Mouse (Mus musculus) Patski (cell line): ENCODE data around the gene Pde7b. TPM values are rescaled to one million over a fixed set of nuclear protein-coding genes. Genes with fewer than 3 reads are reported as not detected.

Experiments used
- ATAC-seq: fragments of 100-300 bp; one replicate; pipeline ENCODE4 v1.8.0; 2021
- CTCF ChIA-PET: fragments of 350-600 bp; sonication (Branson Sonifier 250); formaldehyde crosslinking; loops from one replicate; lab custom pipeline; 2022; ENCODE audit warnings: inconsistent platforms; lab: Charles Lee
- POLR2A ChIA-PET: fragments of 350-600 bp; sonication (Branson Sonifier 250); formaldehyde crosslinking; loops from one replicate; lab custom pipeline; 2022; ENCODE audit warnings: antibody characterized with exemption, inconsistent platforms; lab: Charles Lee
- DNase-seq: peaks from one replicate; pipeline ENCODE4 v3.0.0-alpha.2; 2011; ENCODE audit warnings: low read depth, low spot score
- H3K27me3 ChIP-seq: fragments of 371-371 bp; one replicate; pipeline ENCODE4 v1.5.1; 2021
- CTCF ChIP-seq: fragments of 100-300 bp; IDR thresholded peaks from one replicate; pipeline ENCODE4 v1.5.1; 2021
- in situ Hi-C: fragments of 300-500 bp; cut with MboI; formaldehyde crosslinking; loops from 3 replicates; pipeline ENCODE4 v1.11.1; 2018; ENCODE audit warnings: low pct_unique_long_range_greater_than_20kb, mixed read lengths
- polyA plus RNA-seq: library from polyadenylated mRNA; unstranded; gene quantifications from one replicate; pipeline ENCODE4 v1.2.3, GENCODE M21; 2021

Gene Pde7b
- polyA plus RNA-seq, 1 experiment from 2014 or later: 0.15 TPM

DNA sequence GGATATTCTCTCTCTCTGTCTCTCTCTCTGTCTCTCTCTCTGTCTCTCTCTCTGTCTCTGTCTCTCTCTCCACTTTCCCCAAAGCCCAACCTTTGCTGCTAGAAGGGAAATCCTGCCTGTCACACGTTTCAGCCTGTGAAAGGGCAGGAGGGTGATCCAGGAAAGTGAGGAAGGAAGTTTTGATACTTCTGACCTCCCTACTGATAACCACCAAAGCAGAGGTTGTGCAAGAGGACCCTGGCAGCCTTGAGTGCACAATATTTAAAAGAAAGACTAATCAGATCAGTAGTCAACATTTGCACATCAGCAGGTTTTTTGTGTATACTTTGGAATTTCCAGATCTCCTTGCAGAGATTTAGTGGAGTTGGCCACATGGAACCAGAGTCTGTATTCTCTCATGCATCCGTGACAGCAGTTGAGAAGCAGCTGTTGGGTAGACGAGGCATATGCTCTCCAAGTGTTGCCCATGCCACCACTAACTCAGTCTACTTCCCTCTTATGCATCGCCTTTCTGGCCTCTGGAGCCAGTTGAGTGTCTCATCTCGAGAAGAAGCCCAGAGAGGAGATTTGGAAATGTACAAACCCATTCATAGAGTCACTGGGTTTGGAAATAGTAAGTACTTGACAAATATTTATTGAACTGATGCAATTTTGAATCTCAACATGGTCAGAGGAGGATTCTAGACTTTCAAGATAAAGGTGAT lies 129.6 kb downstream of the Pde7b start:
- DNase-seq: no peak
- POLR2A ChIA-PET: no interaction called here
- CTCF ChIA-PET: no interaction called here
- in situ Hi-C loops: no loop called here
- H3K27me3 ChIP-seq: peaks cover 12% of the 10 kb centered on the region
- ATAC-seq: no peak
- no peak for TF ChIP-seq CTCF

DNA sequence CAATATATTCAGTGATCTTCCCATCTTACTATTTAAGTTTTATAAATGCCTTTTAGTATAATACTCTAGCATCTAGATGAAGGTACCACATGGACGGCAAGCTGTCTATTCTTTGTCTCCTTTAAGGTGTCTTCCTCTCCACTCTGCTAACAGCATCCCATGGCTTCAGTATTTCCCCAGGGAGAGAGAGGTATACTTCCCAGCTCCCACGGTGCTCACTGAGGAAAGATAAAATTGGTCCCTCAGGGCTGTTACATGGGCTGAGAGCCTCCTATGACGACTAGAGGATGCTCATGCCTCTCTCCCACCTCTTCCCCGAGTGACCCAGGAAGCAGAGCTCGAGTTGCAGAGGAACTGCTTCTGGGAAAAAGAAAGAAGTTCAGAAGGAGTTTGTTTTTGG lies 130.9 kb downstream of the Pde7b start:
- POLR2A ChIA-PET: no interaction called here
- ATAC-seq (no peak), DNase-seq (no peak)
- in situ Hi-C loops: no loop called here
- CTCF ChIA-PET: no interaction called here
- H3K27me3 ChIP-seq: peaks cover 21% of the 10 kb centered on the region
- TF ChIP-seq CTCF: no peak

DNA sequence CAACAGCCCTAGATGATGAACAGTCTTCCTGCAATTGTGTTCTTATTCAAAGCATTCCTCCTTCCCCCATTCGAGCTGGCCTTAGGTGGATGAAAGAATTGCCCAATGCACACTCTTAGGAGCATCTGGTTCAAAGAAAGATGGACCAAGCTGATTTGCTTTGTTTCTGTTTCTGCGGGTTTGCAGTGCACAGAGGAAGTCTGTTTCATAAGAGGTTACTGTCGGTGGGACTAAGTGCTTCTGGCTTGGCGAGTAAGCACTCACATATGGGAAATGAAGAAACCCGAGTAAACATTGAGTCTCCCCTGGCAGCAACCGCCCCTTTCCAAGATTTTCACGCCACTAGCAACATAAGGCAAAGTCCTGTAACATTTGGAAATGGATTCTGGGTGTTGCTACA lies 134.8 kb downstream of the Pde7b start:
- no peak for TF ChIP-seq CTCF
- ATAC-seq (no peak), DNase-seq (no peak)
- CTCF ChIA-PET: interaction anchor here (1.7 kb wide), 1 partner anchor 10 kb away, joined by 5 read pairs; no protein-coding TSS in a partner anchor
- H3K27me3 ChIP-seq: peaks cover 23% of the 10 kb centered on the region
- POLR2A ChIA-PET: no interaction called here
- in situ Hi-C loops: no loop called here

DNA sequence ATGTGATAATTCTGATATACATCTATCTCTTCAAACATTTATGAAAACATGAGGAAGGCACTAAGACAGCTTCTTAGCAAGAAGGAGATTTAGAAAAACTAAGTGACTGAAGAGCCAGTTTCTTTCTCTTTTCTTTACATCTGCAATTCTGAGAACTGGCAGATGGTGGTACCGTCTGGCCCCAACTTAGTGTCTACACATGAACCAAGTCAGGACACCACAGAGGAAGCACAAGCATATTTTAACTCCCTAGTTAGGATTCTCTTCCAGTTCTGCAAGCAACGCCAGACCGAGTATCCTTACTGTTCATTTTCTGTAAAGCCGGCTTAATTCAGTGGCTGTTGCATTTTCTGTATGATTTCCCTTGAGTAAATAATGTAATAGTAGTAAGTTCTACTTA lies 138.9 kb downstream of the Pde7b start:
- no peak for DNase-seq
- no peak for ATAC-seq

GRCm38 (mm10) chr10:20575002-20575401 lies 149.9 kb downstream of the Pde7b start:
- POLR2A ChIA-PET: no interaction called here
- ATAC-seq: no peak
- TF ChIP-seq CTCF: no peak
- CTCF ChIA-PET: no interaction called here
- in situ Hi-C loops: no loop called here
- peaks cover 15% of the 10 kb centered on the region for H3K27me3 ChIP-seq
- DNase-seq: no peak

More for the DNA sequence above, 138.9 kb downstream of the Pde7b start:
- no peak for TF ChIP-seq CTCF
- H3K27me3 ChIP-seq: peaks cover 21% of the 10 kb centered on the region
- POLR2A ChIA-PET: interaction anchor here (0.6 kb wide), 2 partner anchors 20 to 80 kb away, joined by 3 read pairs; no protein-coding TSS in a partner anchor
- in situ Hi-C loops: no loop called here
- CTCF ChIA-PET: no interaction called here

- ChIA-PET POLR2A (no interaction called here), CTCF (no interaction called here)
- DNase-seq (no peak), ATAC-seq (no peak)
- TF ChIP-seq CTCF: no peak
- peaks cover 15% of the 10 kb centered on the region for H3K27me3 ChIP-seq
- in situ Hi-C loops: no loop called here
These were observed 150.5 kb downstream of the Pde7b start for GRCm38 (mm10) chr10:20574414-20574813.

GRCm38 (mm10) chr10:20571521-20571920 lies 153.4 kb downstream of the Pde7b start:
- ChIA-PET CTCF (interaction anchor here (1.0 kb wide), 1 partner anchor 9 kb away, joined by 3 read pairs; no protein-coding TSS in a partner anchor), POLR2A (no interaction called here)
- TF ChIP-seq CTCF: no peak
- in situ Hi-C loops: no loop called here
- peaks cover 9% of the 10 kb centered on the region for H3K27me3 ChIP-seq
- DNase-seq (no peak), ATAC-seq (no peak)

- no peak for ATAC-seq
- CTCF ChIA-PET: no interaction called here
These were observed 156.2 kb downstream of the Pde7b start for GRCm38 (mm10) chr10:20568630-20569029.

GRCm38 (mm10) chr10:20567684-20568236 lies 157.1 kb downstream of the Pde7b start:
- CTCF ChIA-PET: no interaction called here
- no peak for TF ChIP-seq CTCF
- DNase-seq: no peak
- in situ Hi-C loops: no loop called here
- POLR2A ChIA-PET: no interaction called here
- H3K27me3 ChIP-seq: peaks cover 21% of the 10 kb centered on the region
- ATAC-seq: no peak

More at GRCm38 (mm10) chr10:20568630-20569029, 156.2 kb downstream of the Pde7b start:
- H3K27me3 ChIP-seq: peaks cover 21% of the 10 kb centered on the region
- POLR2A ChIA-PET: no interaction called here
- no peak for DNase-seq
- TF ChIP-seq CTCF: no peak
- in situ Hi-C loops: no loop called here

DNA sequence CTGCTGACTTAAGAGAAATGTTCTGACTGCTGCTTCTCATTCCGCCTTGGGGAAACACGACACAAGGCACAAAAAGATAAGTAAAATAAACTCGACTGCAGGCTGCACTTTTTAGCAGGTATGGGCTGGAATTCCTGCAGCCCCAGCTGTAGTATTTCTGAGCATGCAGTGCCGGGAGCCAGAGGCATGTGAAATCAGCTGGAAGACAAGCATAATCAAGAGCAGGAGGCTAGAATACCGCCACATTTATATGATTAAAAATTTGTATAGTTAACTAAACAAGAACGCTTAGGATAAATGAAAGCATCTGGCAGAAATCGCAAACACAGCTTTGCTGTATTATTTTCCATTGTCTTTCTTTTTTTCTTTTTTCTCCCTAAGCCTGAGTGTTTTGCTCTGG lies 168.4 kb downstream of the Pde7b start:
- in situ Hi-C loops: no loop called here
- peaks cover 34% of the 10 kb centered on the region for H3K27me3 ChIP-seq
- CTCF ChIA-PET: no interaction called here
- TF ChIP-seq CTCF: no peak
- ATAC-seq: no peak
- no peak for DNase-seq
- POLR2A ChIA-PET: no interaction called here

DNA sequence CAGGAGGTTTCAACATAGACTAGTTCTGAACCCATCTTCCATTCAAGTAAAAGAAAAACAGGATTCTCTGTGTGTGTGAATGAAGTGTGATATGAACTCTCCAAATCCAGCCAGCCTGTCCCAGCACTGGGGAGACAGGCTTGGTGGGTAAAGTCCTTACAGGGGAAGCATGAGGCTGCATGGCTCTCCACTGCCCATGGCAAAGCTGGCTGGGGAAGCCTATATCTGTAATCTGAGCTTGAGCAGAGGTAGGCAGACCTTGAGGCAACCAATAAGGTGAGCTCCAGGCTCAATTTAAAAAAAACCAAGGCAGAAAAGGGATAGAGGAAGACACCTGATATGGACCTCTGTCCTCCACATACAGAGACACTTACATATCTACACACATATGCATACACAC lies 173.5 kb downstream of the Pde7b start:
- ATAC-seq: no peak
- DNase-seq: no peak
- in situ Hi-C loops: no loop called here
- H3K27me3 ChIP-seq: peaks cover 20% of the 10 kb centered on the region
- ChIA-PET POLR2A (no interaction called here), CTCF (no interaction called here)
- TF ChIP-seq CTCF: no peak
